Mouse (Mus musculus) kidney, adult 2 months (tissue): ENCODE measurements around the gene Tmco1.

Experiments used
- CTCF ChIP-seq: fragments of 200-500 bp; conservative IDR thresholded peaks from 2 replicates; pipeline ENCODE4 v1.5.1; 2011; ENCODE audit warnings: low read depth, mild to moderate bottlenecking, control low read depth, low read length, moderate library complexity, mixed read lengths; ENCODE audit not compliant: insufficient read depth, insufficient read length
- POLR2A ChIP-seq: fragments of 200-500 bp; IDR thresholded peaks from one replicate; pipeline ENCODE4 v1.6.1; 2011; ENCODE audit warnings: low read depth, low read length, control low read depth

- TF ChIP-seq CTCF (no peak), POLR2A (no peak)
Measured at GRCm38 (mm10) chr1:167382763-167383162, 74.6 kb downstream of the Tmco1 start.
